Mouse (Mus musculus) adrenal gland, postnatal 14 days (tissue): ENCODE measurements at regions not wholly inside any gene's neighbourhood (a gene's known extent, or its start where the extent isn't known, plus 50 kb on each side); places are given as distances from the start of the nearest gene placed in this dataset.
"Not testable (repeated sequence)": the region's sequence is repeated elsewhere in the genome, so short reads cannot be mapped to it uniquely, and the experiment has no call there.

Source experiments
- DNase-seq: peaks from one replicate; pipeline ENCODE4 v3.0.0; 2021; ENCODE audit warnings: mixed read lengths

- peak; percentile 87 for DNase-seq
Measured at GRCm38 (mm10) chr17:47271979-47272677, 96.6 kb upstream of the Mrps10 start.

- no peak for DNase-seq
Measured at GRCm38 (mm10) chr17:47269053-47269891, 99.4 kb upstream of the Mrps10 start.

DNA sequence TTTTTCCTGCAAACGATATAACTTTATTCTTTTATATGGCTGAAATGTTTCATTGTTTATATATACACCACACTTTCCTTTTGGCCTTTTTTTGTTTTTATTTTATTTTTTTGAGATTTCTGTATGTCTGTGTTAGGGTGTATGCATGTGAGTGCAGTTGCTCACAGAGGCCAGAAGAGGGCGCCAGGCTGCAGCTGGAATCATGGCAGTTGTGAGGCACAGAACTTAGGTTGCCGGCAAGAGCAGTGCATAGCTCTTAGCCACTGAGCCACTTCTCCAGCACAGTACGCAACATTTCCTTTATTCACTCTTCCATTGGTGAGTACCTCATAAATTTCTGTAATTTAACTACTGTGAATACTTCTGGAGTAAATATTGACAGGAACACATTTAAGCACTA, 100.8 kb upstream of the Mrps10 start:
- no peak for DNase-seq

DNA sequence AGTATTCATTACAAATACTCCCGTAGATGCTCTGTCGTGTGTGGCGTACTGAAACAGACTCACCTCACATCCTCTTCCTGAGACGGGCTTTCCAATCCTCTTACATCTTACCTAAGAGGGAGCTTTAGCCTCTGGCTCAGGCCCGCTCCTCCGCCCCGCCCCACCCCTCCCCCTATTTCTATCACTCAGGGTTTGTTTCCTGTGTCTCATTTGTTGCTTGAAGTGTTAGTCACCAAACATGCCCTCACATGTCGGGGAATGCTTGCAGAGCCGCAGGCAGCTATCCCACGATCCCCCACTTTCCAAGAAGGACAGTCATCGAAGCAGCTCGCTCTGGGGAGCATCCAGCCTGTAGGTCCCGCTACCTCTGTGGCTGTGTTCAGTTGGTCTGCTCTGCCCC, 101.6 kb upstream of the Mrps10 start:
- DNase-seq = no peak

DNA sequence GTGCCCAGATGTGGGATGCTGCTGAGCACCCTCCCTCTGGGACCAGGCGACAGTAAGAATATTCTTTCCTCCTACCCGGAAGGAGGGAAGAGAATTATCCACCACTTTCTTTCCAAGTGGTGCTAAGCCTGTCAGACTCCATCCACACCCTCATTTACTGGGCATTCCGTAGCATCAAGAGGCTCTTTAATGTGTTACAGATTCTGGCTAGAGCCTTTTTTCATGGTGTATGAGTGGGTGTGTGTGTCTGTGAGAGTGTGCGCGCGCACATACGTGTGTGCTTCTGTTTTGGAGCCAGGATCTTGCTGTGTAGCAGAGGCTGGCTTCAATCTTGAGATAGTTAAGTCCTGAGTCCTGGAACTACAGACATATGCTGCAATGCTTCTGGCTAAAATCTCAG, 102.4 kb upstream of the Mrps10 start:
- no peak for DNase-seq

- DNase-seq = no peak
Measured at GRCm38 (mm10) chr17:47262986-47263385, 105.7 kb upstream of the Mrps10 start.

GRCm38 (mm10) chr17:47262141-47262540, 106.5 kb upstream of the Mrps10 start:
- no peak for DNase-seq

DNA sequence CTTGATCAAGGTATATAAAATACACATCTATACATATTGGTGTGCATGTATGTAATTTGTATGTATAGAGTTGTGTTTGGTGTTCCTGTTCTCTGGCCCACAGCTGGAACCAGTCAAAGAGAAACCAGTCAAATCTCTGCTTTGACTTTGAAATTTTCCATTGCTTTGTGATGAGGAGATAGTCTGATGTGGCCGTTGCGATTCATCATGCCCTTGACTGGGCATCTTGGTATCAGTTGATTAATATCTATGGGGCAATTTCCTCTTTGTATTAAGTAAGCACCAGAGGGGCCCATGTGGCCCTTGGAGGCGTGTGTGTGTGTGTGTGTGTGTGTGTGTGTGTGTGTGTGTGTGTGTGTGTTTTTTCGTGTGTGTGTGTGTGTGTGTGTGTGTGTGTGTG, 107.7 kb upstream of the Mrps10 start:
- peak; percentile 31 for DNase-seq

DNA sequence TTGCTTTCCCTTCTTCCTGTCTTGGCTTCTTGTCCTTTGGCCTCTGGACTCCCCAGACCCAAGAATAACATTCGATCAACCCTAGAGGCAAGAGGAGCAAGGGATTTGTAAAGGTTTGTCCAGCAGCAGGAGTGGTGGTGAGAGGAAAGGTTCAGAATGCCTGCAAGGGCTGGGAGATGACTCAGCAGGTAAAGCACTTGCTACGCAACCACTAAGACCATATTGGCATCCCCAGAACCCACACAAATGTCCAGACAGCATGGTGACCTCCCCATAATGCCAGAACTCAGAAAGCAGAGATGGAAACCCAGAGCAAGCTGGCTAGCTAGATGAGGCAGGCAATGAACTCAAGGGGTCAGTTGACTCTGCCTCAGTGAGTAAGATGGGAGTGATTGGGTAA, 110.4 kb upstream of the Mrps10 start:
- no peak for DNase-seq

DNA sequence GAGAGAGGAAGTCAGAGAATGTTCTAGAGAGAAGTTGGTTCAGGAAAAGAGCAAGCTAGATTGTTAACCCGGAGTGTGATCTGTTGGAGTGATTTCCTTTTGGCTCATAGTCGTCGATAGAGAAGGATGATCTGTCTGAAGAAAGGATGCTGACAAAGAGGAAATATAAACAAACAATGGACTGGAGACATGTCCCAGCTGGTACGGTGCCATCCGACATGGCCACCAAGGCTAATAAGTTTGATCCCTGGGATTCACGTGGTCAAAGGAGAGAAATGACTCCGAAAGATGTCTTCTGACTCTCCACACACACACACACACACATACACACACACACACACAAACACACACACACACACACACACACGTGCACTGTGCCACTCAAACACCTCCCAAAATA, 113.5 kb upstream of the Mrps10 start:
- no peak for DNase-seq

DNA sequence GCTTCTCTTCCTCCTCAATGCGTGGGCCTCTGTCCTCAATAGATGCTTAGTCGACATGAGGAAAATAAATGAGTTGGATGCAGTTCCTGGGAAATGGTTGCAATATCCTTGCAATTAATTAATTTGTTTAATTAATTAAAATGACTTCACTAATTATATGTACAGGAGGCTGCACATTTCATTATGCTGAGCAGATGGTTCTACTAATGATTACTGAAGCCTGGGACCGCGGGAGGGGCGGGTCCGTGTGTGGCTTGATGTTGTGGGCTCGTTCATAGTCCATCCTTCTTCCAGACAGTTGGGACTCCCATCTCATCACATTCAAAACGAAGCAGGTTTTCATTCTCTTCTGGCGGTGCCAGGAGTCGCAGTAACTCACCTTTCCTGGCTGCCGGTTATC, 114.7 kb upstream of the Mrps10 start:
- DNase-seq = no peak

- no peak for DNase-seq
Measured at GRCm38 (mm10) chr17:47250001-47250400, 118.7 kb upstream of the Mrps10 start.

DNA sequence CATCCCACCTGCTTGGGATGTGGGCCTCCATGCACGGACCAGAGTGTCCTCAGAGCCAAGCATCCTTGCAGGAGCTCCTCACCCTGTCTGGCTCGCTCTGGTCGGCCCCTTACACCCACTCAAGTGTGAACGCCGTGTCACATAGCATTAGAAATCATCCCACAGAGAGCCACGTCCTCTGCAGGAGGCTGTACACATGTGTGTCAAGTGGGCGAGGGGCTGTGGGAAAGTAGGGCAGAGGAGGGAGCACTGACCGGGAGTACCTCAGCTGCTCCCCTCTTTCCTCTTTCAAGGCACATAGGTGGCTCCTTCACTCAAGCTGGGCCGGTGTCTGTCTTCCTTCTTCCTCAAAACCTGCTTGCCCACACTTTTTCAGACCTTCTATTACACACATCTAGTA, 119.5 kb upstream of the Mrps10 start:
- DNase-seq = no peak

GRCm38 (mm10) chr17:47248053-47248452, 120.6 kb upstream of the Mrps10 start:
- no peak for DNase-seq

DNA sequence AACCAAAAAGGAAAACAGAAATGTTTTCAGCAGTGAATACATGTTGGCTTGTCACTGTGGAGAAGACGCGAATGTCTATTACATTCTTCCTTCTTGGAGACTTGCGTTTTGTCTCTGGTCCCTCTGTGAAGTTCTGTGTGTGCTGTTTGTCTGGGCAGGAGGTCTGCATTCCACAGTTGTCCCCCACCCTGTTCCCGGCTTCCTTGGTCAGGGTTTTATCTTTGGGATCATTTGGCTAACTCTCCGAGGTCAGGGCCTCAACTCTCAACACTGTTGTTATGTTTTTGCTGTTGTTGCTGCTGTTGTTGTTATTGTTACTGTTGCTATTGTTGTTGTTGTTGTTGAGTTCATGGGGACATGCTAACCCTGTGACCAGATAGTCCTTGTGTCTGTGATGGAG, 121.2 kb upstream of the Mrps10 start:
- DNase-seq = no peak

GRCm38 (mm10) chr17:47246605-47247004, 122.1 kb upstream of the Mrps10 start:
- no peak for DNase-seq

DNA sequence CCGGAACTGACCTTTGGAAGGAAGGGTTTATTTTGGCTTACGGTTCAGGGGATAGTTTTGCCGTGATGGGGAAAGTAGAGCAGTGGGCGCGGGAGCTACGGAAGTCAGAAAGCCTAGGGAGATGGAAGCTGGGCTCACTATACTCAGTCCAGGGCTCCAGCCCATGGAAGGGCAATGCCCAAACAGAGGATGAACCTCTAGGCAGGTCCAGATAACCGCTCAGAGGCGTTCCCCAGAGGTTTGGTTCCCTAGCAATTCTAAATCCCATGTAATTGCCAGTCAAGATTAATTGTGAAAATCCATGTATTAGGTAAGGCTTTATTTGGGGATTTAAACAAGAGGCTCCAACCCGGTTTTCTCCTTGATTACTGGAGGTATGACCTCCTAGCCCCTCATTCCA, 123.1 kb upstream of the Mrps10 start:
- DNase-seq = no peak

DNA sequence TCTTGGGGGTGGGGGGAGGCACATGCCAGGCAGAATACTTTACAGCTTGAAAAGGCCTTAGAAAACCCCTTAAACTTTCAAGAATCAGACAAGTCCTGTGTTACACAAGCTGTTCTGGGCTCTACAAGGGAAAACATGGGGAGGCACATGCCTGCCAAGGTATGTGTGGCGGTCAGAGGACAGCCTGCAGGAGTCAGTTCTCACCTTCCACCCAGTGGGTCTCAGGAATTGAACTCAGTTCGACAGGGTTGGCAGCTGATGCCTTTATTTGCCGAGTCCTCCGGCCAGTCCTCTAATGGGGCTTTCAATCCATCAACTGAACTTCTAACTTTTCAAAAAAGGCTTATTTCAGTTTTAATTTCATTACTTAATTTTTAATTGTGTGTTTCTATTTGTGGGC, 129.6 kb upstream of the Mrps10 start:
- no peak for DNase-seq

DNA sequence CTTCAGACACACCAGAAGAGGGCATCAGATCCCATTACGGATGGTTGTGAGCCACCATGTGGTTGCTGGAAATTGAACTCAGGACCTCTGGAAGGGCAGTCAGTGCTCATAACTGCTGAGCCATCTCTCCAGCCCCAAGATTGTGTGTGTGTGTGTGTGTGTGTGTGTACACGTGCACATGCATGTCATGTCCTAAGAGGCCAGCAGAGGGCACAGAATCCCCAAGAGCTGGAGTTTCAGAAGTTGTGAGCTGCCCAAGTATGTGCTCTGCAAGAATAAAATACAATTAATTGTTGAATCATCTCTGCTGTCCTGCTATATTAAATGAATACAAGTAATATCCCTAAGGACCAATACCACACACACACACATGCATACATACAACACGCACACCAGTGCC, 130.8 kb upstream of the Mrps10 start:
- DNase-seq = not testable (repeated sequence)

- DNase-seq = no peak
Measured at GRCm38 (mm10) chr17:47234343-47234742, 134.3 kb upstream of the Mrps10 start.

DNA sequence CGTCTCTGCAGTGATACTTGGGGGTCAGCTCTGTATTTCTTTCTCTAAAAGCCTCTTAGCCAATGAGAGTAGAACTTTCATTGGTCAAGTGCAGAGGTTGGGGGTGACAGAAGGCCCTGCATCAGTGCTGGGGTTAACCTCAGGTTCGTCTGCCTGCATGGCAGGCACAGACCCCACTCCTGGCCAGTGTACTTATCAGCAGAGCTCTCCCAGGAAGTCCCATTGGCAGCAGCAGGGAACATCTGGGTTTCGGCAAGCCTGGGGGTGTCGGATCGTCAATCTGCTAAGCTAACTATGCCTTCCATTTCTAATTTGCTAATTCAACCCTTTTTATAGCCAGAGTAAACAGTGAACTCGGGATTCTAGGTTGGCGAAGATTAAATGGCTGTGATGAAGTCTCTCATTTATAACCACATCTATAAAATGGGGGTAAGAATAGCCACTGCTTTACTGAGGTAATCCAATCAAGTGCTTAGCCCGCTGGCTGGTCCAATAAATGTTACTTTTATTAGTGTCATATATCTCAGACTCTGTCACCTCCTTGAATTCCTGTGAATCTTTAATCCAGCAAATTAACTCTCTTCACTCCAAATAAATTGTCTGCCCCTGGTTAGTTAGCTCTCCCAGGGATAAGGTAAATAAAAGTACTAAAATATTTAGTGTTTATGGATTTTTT, 135.5 kb upstream of the Mrps10 start:
- no peak for DNase-seq

GRCm38 (mm10) chr17:47230715-47231114, 138.0 kb upstream of the Mrps10 start:
- DNase-seq = no peak

- DNase-seq = no peak
Measured at GRCm38 (mm10) chr17:47226391-47226790, 142.3 kb upstream of the Mrps10 start.
